Mouse (Mus musculus) splenic B cell, adult 2 months (primary cell): ENCODE measurements around the gene Lhfpl2.

ENCODE experiments used
- DNase-seq: peaks from one replicate; pipeline ENCODE4 v3.0.0-alpha.2; 2011; ENCODE audit warnings: low read depth, low spot score
- H3K27me3 ChIP-seq: 2 replicates; pipeline ENCODE4 v1.6.1; 2012; ENCODE audit warnings: mild to moderate bottlenecking, low read length, moderate library complexity, mixed read lengths; ENCODE audit not compliant: control insufficient read depth, poor library complexity, insufficient read depth, severe bottlenecking
- H3K36me3 ChIP-seq: 2 replicates; pipeline ENCODE4 v1.6.1; 2012; ENCODE audit warnings: mild to moderate bottlenecking, low read length, moderate library complexity, mixed read lengths; ENCODE audit not compliant: control insufficient read depth, poor library complexity, insufficient read depth, severe bottlenecking

Lhfpl2 gene

GRCm38 (mm10) chr13:94075181-94075580 lies 17.6 kb downstream of the Lhfpl2 start:
- no peaks in the 10 kb centered on the region for H3K36me3 ChIP-seq
- no peaks in the 10 kb centered on the region for H3K27me3 ChIP-seq
- no peak for DNase-seq

DNA sequence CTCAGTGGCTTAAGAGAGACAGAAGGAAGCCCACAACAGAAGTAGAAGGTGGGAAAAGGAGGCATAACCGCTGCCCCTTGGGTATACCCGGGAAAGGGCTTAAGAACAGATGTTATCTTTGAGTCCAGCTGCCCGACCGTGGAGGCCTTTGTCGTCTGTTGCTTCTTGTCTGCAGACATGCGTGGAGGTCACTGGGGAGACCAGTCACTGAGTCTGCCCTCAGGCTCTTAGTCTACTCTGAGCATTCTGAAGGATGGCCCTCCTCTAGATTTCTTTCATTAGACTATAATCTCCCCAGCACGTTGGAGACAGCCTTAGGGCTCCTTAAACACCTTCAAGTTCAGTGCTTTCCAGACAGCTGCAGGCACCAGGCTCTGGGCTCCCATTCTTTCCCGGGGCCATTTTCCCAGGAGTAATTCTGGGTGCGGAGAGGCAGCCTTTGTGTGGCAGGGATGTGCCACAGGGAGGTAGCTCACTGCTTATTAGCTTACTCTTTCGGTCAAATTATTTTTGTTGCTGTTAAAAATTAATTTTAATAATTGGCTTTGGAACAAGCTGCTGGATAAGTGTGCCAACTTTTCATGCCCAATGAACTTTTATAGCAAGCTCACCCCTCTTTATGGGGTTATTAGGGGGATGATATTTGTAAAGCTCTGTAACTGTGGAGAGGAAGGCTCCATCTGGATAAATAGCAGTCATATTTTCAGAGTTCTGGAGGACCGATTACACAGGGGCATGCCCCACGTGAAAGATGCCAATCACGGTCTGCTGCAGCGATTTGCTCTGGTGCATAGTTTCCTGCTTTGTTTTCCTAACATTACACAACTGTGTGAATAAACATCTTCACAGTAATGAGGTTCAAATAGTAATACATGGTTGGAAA lies 19.8 kb downstream of the Lhfpl2 start:
- no peaks in the 10 kb centered on the region for H3K27me3 ChIP-seq
- H3K36me3 ChIP-seq = no peaks in the 10 kb centered on the region
- no peak for DNase-seq

DNA sequence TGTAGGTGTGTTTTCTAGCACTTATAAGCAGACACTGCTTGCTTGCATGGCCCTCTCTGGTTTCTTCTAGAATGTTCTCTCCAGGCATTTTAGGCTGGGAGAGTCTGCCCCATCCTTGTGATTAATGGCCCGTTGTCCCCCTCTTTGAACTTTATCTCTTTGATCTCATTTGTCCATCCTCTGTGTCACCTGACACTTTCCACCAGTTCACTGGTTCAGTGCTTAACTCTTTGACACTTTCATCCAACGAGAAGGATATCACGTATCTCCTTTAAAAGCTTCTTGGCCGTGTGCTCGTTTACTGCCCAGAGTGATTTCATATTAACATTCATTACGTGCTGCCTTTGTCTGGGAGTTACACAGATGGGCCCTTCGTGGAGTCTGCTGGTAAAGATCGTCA lies 25.6 kb downstream of the Lhfpl2 start:
- Histone ChIP-seq H3K27me3 (no peaks in the 10 kb centered on the region), H3K36me3 (no peaks in the 10 kb centered on the region)
- no peak for DNase-seq

GRCm38 (mm10) chr13:94084220-94085126 lies 26.9 kb downstream of the Lhfpl2 start:
- Histone ChIP-seq H3K27me3 (no peaks in the 10 kb centered on the region), H3K36me3 (no peaks in the 10 kb centered on the region)
- DNase-seq = no peak

GRCm38 (mm10) chr13:94086090-94086808 lies 28.7 kb downstream of the Lhfpl2 start:
- DNase-seq = no peak
- Histone ChIP-seq H3K27me3 (no peaks in the 10 kb centered on the region), H3K36me3 (no peaks in the 10 kb centered on the region)

DNA sequence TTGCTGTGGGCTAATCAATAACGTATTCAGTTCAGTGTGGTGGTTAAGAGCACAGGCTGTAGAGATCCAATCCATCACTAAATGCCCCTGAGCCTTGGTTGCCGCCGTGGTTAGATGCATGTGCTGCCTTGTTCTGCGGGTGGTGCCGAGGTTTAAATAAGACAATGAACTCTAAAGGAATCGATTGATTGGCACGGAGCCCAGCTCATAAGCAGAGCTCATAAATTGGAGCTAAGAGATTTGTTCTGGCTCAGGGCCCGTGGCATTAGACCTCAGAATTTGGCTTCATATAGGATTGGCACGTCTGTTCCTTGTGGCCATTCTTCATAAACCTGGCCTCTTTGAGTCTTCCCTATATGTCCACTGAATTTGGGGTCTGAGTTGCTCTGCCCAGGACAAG lies 29.5 kb downstream of the Lhfpl2 start:
- Histone ChIP-seq H3K27me3 (no peaks in the 10 kb centered on the region), H3K36me3 (no peaks in the 10 kb centered on the region)
- DNase-seq = no peak

- no peak for DNase-seq
- Histone ChIP-seq H3K27me3 (no peaks in the 10 kb centered on the region), H3K36me3 (no peaks in the 10 kb centered on the region)
Observed at GRCm38 (mm10) chr13:94088788-94089187, 31.2 kb downstream of the Lhfpl2 start.

GRCm38 (mm10) chr13:94089286-94089685 lies 31.7 kb downstream of the Lhfpl2 start:
- Histone ChIP-seq H3K36me3 (no peaks in the 10 kb centered on the region), H3K27me3 (no peaks in the 10 kb centered on the region)
- DNase-seq = no peak

DNA sequence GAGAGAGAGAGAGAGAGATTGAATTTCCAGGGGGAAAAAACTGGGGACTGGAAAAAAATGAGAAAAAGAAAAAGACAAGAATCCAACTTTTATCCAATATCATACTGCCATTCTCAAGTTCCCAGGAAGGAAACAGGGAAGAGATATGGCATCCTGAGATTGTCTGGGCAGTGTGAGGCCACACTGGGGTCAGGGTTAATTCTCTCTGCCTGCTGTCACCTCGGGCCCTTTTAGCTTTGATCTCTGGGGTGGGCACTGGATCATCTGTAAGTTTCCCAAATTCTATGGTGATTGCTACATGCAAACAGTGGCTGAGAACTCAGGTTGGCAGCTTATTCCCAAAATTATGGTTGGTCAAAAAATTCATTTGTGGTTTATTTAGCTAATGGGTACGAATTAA lies 33.8 kb downstream of the Lhfpl2 start:
- H3K36me3 ChIP-seq = no peaks in the 10 kb centered on the region
- no peaks in the 10 kb centered on the region for H3K27me3 ChIP-seq
- no peak for DNase-seq

DNA sequence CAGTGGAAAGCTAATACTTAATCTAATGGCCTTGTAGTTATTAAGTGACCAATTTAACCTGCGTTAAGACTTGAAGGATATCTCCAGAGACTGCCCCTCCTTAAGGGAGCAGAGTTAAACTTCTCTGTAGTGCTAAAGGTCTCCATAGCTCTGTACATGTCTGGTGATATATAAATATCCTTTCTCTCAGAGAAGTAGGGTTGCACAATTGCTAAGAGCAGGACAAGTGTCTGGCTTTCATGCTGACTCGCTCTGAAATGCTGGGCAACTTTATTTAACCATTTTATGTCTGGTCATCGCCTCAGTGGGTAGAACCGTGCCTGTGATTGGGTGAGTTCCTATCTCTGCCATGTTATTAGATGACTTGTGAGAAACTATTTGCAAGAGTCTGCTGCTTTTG lies 36.6 kb downstream of the Lhfpl2 start:
- DNase-seq = no peak
- H3K27me3 ChIP-seq = no peaks in the 10 kb centered on the region
- no peaks in the 10 kb centered on the region for H3K36me3 ChIP-seq

GRCm38 (mm10) chr13:94094625-94095024 lies 37.0 kb downstream of the Lhfpl2 start:
- DNase-seq = no peak
- no peaks in the 10 kb centered on the region for H3K36me3 ChIP-seq
- H3K27me3 ChIP-seq = no peaks in the 10 kb centered on the region

- H3K36me3 ChIP-seq = no peaks in the 10 kb centered on the region
- H3K27me3 ChIP-seq = no peaks in the 10 kb centered on the region
- no peak for DNase-seq
Observed at GRCm38 (mm10) chr13:94095202-94095601, 37.6 kb downstream of the Lhfpl2 start.

DNA sequence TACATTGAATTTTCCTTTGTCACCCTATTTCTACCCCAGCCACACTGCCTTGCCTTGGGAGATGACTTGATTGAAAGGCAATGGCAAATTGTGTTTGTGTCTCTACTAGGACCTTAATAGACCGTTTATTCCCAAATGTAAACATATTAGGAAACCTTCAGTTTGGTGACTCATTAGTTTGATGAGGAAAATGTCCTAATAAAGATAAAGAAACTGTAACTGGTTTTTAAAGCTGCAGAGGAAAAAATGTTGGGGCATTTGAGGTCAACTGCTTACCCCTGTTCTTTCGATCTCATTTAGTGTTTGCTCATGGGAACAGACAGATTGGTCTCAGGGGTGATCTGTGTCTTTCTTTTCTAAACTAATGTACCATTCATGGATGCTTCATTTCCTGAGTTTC lies 40.1 kb downstream of the Lhfpl2 start:
- H3K27me3 ChIP-seq = no peaks in the 10 kb centered on the region
- no peaks in the 10 kb centered on the region for H3K36me3 ChIP-seq
- DNase-seq = no peak

DNA sequence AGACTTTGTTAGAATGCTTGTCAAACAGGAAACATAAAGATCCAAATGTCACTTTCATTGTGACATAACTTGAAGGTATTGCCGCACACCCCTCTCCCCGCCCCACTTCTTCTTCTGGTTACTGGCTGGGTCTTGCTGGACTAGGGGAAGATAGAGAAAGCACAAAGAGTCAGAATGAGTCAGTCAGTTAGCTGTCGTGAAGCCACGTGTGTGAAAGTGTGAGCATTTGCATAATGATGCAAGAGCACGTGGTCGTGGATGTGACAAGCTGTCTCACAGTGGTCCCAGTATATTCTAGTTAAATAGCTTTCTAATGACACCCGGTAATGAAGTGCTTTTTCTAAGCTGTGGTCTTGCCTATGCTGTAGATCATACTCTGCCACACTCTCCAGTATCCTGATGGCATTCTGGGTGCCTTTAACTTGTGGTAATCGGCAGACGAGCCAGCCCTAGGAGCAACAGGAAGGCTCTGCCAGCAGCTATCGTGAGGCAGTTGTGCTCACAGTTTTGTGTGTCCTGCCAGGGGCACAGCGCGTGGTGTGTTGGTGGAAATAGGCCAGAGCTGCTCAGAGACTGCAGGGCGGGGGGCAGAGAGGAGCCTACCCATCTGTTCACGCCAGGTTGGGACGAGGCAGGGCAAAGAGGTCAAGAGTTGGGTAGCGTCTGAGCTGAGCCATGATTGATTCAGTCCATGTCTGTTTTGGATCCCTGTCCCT lies 40.9 kb downstream of the Lhfpl2 start:
- H3K36me3 ChIP-seq = no peaks in the 10 kb centered on the region
- peak; percentile 30 for DNase-seq
- no peaks in the 10 kb centered on the region for H3K27me3 ChIP-seq
